Mouse (Mus musculus) frontal cortex, postnatal 14 days (tissue): ENCODE measurements around the gene Gm49369.
"Not testable (repeated sequence)": the region's sequence is repeated elsewhere in the genome, so short reads cannot be mapped to it uniquely, and the experiment has no call there.

Experiments
- DNase-seq, 2 experiments: peaks; one replicate each; pipeline ENCODE4 v3.0.0; 2022; ENCODE audit warnings: low spot score in 2 of 2

Gm49369 gene

DNA sequence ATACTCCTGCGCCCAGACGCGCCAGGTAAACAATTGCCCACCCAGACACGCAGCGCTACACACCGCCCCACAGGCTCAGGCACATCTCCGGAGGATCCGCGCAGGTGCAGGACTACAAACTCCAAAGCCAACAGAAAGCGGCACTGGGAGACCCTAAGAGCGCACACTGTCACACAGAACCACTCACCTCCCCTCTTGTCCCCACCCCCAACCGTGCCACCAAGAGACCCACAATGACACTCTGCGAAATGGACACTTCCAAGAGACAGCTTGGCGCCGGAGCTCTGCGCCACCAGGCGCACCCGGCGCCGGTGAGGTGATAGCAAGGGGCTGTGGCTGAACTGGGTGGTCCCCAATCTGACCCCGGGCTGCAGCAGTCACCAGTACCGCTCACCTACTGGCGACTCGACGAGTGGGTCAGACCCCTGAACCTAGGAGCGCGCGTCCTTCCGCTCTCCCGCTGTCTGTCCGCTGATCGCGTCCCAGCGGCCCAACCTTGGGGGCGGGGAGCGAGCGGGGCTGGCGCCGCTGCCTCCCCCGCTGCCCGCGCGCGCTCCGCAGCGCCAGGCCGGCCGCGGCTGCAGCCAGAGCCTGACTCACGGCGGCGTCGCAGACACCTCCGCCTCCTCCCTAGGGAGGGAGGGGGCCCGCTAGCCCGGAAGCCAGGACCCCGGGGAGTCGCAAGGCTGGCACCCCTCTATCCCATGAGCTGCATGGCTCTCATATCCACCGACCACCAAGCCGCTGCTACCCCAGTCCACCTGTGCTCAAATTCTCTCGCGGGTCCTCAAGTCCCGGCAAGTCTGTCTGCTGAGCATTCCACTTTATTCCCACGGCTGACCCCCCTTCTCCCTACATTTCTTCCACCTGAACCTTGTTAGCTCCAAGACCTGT, 10.5 kb downstream of the Gm49369 start:
- no peak for DNase-seq

DNA sequence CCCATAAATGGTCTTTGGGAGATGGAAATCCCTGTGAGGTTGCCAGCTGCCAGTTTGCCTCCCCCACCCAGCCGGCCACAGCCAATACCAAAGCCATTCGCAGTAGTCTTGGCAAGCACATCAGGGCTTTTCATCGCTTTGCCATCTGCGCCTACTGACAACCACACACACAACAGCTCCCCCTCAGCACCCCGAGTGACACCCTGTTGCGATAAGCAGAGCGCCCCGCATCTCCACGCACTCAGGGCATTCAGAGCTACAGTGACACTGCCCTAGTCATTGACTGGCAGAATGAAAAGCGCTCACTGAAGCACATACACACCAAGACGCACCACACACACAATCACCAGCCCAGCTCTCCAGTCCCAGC, 11.1 kb downstream of the Gm49369 start:
- DNase-seq: peak; percentile 37 to 59

DNA sequence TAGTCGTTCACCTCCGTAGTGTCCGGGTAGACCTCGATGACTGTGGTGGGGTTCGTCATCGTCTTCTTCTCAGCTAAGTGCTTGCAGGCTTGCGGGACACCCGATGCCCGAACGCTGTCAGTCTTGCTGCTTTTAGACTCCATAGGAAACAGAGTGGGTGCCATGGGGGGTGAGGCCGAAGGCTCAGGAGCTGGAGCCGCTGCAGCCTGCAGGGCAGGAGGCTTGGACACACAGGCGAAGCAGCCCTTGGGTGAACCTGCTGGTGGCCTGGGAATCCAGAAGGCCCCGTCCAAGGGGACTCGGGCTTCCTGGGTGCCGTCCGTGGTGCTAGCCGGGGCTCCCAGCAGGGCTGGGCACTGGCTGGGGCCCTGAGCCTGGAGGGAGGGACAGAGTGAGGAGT, 11.5 kb downstream of the Gm49369 start:
- DNase-seq: no peak

DNA sequence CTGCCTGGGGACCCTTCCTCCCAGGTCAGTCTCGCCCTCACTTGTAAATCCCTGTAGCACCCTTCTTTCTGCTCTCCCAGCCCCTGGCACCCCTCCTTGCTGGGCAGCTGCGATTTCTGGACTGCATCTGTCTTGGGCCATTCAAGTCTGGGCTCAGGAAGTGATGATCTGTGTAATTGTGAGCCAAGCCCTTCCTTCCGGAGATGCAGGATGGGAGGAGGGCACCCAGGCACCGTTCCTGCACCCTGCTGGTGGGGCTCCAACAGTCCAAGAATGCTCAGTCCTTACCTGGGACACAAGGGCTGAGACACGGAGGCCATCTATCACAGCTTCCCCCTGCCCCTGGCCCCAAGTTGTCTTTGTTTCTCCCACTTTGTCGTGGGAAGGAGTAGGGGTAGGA, 12.6 kb downstream of the Gm49369 start:
- no peak for DNase-seq

DNA sequence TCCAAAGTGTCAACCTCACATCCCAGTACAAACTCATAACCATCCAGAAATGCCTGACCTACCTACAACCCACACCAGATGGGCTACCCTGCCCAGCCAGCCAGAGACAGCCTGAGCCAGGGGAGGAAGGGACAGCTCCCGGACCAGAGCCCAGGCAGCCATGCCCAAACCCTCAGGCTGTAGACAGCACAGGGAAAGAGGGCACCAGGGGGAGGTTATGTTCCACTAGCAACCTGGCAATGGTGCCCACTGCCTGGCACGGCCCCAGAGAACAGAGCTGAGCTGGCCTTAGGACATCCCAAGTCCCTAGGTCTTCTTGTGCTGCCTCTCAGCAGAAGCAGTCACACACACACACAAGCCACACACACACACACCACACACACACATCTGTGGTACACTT, 13.6 kb downstream of the Gm49369 start:
- DNase-seq: no peak

DNA sequence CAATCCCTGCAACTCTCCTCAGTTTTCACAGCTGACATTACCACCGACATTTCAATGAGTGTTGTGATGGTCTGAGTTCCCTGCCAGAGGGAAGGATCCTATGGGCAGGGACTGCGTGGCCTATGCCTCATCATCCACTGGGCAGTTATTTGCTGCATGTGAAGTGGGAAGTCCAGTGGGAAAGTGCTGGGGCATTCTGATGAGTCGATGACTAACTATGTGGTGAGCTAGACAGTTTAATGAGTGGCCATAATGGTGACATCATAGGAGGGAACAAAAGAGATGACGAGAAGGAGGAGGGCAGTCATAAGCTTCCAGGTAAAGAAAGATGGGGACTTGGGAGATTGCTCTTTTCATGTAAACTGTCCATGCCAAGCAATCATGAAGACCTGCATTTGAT, 19.4 kb downstream of the Gm49369 start:
- DNase-seq: no peak

DNA sequence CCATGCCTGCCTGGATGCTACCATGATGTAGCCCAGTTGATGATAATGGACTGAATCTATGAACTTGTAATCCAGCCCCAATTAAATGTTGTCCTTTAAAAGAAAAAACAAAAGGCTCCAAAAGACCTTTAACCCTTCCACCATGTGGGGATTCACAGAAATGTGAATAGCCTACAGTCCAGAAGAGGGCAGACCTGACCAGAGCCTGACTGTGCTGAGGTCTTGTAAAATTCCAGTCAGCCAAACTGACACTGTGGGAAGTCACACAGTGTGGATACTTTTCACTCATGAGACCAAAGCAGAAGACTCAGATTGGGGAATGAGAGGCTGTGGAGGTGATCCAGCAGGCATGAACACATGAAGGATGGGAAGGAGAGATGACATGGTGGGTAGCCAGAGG, 21.7 kb downstream of the Gm49369 start:
- no peak for DNase-seq

DNA sequence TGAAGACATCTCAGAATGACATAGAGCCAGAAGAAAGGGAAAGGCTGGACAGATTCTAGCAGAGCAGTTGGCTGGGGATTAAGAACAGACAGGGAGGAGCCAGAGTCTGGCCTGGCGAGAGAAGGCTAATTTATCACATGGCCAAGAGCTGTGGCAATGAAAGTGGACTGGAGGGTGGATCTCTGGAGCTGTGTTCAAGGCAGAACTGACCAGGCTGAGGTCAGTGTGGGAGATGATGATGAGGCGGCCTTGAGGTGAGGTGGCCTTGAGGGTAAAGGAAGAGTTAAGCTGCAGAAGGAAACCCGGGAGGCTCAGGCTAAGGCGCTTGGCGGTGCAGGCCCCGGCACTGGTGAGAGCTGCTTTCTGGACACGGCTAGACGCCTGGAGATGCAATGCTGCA, 23.3 kb downstream of the Gm49369 start:
- DNase-seq: no peak

DNA sequence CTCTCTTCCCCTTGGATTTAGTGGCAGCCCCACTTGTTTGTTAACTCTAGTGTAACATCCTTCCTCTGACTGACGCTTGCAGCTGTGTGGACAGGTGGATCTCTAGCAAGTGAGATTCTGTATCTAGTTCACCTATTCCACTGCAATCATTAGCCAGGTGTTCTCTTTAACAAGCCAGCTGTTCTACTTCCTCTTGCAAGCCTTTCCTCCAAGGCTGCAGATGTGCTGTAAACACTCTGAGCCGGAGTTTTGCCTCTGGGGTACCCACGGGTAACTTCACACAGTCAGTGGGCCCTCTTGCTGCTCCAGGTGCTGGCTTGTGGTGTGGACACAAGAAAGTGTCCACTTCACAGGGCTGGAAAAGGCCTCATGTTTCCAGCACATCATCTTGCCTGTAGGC, 24.9 kb downstream of the Gm49369 start:
- DNase-seq: no peak

DNA sequence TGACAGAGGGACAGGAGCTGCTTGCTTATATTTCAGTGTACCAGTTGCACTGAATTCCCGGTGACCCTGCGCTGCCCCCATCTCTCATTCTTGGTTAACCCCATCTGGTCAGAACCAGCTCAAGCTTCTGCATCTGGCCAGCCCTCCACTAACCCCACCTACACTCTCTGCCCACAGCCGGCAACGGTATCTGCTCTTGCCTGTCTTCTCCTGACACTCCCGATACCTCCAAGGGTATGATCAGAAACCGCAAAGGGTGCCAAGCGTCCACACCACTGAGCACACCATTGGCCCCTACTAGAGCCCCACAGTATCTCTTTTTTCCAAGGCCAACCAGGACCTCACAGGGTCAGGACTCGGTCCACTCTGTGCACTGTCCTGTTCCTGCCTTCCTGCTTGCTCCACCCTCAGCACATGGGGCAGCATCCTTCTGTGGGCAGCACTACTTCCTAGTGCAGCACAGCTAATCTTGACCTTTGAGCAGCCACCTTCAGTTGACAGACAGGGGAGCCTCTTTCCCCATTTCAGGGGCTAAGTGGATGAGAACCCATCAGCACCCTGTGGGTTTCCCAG, 27.7 kb downstream of the Gm49369 start:
- DNase-seq: no peak

DNA sequence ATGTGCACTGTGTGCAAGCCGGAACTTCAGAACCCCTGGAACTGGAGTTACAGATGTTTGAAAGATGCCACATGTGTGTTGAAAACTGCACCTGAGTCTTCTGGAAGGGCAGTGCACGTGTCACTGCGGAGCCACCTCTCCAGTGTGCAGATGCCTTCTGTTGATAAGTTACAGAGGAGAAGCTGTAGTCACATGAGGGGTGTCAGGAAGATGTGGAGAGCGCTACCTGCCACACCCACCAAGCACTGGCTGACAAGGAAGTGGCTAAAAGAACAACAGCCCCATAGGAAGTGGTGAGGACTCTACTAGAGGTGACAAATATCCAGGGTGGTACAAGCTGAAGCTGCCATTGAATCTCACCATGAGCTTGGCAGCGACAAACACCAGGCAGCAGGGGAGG, 28.6 kb downstream of the Gm49369 start:
- DNase-seq: no peak

DNA sequence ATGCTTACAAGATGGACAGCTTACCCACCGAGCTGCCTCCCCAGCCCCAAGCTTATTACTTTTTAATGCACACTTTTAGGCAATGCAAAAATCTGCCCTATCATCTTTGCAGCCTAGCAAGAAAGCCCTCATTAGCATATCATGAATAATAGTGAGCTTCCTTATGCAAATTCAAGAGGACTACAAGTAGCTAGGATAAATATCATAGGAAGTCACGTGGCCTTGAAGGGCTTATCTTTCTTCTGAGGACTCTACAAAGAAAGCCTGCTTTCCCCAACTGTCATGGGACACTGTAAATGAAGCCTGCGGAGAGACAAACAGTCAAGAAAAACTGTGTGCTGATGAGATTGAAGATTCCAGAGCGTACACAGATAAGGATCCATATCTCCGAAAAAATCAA, 30.9 kb downstream of the Gm49369 start:
- no peak for DNase-seq

DNA sequence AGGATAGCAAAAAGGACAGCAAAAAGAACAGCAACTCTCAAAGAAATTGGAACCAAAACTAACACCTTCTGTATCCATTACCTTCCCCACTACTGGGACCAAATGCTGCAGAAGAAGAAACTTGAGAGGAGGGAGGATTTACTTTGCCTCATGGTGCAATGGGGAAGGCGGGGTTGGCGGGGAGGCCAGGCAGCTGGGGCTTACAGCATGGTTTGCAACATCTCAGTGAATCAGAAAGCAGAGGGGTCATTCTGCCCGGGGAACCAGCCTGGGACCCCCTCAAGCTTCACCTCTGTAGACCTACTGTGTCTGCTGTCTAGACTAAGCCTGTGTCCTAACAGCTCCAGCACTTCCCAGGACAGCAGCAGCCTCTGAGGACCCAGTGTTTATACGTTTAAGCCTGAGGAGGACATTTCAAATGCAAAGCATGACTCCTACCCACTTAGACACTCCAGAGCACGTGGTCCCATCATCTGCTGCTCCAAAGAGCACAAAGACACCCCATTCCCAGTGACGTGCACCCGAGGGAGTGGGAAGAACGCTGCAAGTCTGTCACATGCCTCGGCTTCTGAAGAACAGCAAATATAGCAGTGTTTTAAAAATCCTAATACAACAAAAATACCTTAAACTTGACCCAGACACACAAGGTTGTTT, 33.0 kb downstream of the Gm49369 start:
- DNase-seq: peak in 1 of 2 experiments; percentile 42

DNA sequence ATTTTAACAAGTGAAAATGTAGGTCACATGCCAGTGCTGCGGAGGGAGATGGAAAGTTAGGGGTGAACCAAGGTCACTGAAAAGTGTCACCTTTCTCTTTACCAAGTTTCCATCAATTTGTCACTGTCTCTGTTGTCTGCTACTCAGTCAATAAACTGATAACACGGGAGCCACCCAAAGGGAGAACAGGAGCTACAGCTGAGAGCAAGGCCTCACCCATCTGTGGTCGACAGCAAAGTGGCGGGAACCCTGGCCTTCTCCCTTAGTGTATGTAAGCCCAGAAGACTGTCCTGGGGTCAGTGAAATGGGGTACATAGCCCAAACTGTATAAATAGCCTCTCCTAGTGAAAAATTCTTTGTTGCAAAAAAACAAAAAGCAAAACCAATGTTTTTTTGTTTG, 34.9 kb downstream of the Gm49369 start:
- no peak for DNase-seq

DNA sequence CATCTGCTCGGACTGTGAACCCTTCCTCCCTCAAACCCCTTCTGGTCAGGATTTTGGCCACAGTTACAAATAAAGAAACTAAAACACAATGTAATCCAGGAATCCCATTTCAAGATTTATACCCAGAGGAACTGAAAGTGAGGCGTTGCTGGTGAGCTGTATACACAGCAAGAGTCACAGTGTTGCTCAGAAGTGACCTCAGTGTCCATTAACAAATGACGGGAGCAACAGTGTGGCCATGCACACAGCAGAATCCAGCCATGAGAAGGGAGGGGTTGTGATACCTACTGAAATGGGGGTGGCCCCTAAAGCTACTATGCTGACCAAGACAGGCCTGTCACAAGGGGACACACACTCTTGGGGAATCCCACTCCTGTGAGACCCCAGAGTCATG, 40.2 kb downstream of the Gm49369 start:
- no peak for DNase-seq

DNA sequence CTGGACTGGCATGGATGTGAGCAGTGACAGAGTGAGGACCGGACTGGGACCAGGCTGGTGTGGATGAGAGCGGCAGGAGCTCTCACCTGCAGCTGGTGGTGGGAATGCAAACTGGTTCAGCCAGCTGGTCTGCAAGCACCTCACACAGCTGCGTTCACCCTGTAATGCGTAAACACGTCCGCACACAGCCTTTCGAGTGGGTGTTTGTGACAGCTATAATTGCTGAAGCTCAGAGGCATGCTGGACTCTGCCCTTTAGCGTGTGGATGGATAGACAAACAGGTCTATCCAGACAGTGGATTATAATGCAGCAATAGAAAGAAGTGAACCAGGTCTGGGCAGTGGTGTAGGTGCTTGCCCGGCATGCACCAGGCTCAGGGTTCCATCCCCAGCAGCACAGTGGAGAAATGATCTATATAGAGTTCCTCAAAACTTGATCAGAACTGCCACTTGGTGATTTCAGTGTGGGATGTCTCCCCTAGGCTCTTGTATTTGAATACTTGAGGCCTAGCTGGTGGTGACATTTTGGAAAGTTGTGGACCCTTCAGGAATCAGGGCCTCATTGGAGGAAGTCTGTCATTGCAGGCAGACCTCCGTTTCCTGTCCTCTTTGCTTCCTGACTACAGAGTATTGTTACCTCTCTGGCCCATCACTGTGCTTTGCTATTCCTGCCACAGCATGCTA, 40.8 kb downstream of the Gm49369 start:
- no peak for DNase-seq

DNA sequence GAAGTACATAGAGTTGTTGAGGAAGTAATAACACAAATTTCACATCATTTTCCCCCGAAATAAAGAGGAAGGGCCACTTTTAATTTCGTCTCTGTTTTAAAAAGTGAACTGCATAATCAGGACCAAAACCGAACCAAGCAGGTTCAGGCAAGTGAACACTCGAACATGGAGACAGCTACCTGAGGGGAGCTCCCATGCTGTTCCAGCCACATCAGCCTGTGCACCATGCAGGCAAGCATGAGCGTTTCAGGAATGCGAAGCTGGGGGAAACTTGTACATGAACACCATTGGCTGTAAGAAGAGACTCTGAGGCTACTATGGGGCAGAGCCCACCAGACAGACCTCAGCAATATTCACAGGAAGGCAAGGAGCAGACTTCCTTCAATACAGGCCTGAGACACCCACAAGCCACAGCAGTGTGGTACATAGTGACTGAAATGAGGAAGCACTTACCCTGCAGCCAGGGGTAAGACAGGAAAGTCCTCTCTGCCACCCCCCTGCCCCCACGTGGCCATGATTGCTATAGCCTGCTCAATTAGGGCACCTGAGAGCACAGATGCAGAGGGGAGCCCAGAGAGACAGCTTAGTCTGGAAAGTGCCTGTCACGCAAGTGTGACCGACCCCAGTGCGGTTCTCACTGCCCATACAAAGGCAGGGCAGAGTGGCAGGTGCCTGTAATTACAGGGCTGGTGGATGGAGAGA, 42.0 kb downstream of the Gm49369 start:
- DNase-seq: no peak

DNA sequence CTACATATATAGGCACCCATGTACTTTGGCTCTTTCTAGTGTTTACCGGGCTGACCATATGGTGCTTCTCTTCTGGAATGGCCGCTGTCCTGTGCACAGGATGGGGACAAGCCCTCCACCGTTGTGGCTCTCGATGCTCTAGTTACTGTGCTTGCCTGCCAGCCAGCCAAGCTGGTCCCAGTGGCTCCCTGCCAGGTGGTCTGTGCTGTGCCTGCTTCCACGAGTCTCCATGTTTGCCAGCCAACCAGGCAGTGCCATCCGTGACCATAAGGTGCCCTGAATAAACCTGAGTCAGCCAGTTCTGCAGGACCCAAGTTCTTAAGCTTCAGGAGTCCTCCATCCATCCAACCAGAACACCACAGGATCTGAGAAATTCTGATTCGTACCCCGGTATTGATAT, 47.3 kb downstream of the Gm49369 start:
- no peak for DNase-seq

DNA sequence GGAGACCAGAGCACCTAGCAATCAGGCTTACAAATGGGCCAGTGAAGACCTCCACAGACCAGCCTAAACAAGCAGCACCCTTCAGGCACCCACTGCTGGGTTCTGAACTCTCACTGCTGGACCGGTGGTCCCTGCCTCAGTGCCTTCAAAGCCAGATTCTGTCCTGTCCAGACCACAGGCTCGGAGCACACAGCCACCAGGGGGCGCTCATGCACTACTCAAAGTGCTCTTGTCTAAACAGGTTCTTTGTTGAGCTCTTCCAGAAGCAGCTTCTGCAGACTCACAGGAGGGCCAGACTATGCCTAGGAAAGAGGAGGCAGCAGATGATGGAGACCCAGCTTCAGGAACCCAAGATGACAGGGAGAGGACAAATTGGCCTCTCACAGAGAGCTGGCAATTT, 48.2 kb downstream of the Gm49369 start:
- DNase-seq: peak; percentile 64 to 88

DNA sequence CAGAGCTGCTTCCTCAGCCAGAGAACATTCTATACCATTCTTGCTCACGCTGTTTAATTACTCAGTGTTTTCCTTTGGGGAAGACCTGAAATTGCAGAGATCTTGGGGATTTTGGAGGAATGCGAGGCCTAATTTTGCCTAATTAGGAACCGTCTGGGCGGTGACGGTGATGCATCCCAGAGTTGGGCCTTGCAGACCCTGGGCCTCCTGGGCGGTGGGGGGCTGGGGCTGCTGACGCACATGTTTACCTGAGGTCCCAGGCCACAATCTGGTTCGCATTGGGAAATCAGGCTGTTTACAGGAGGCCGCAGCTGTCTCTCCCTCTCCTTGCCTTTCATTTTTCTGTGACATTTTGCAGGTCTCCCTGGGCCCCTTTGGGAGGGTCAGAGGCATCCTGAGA, 49.7 kb downstream of the Gm49369 start:
- DNase-seq: not testable (repeated sequence)

DNA sequence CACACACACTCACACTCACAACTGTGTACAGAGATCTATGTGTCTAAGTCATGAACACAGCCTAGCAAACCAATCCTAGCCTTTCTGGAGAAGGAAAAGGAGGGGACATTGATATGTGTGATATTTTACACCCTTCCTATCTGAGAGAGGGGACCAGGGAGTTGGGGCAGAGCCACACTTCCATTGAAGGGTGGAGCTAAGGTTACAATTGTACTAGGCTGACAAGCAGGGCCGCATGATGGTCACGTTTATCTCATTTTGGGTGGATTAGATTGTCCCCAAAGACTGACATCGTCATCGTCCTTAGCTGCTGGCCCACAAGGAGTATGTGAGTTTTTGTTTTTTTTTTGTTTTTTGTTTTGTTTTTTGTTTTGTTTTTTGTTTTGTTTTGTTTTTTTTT, 51.2 kb downstream of the Gm49369 start:
- no peak for DNase-seq

DNA sequence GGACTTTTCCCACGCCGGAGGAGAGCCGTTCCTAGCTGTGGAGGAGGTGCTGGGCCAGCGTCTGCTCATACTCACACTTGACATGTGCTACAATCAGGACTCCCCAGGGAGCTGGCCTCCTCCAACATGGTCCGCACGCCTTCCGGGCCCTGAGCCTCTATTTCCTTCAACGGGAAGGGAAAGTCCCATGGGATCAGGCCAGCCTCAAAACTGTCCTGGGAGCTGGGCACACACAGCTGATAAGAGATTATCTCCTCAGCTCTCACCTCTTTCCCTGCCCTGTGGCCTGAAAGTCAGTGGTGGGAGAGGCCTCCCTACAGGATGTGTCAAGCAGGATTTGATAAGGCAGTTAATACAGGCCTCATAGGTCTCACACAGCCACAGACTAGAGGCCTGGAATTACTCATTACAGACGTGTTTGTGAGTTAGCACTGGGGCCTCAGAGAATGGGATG, 52.2 kb downstream of the Gm49369 start:
- DNase-seq: no peak
